Comparison of ENCODE assay signal across 13 mouse cellular contexts in genomic region chr19:53564174-53564573, GRCm38 (mm10). TPM values are rescaled to one million over a fixed set of nuclear protein-coding genes. Genes with fewer than 3 reads are reported as not detected.
DNase-seq lines count a peak whose midpoint lies in the region; ATAC-seq and TF ChIP-seq lines count a peak whose summit lies in the region.
"Had no signal": no experiment of that assay in that cellular context is flagged by ENCODE, and none has a peak within 500 bp of the region (broad histone marks: within the 10 kb centered on the region; RNA-seq: fewer than 3 reads in every experiment).

No protein-coding gene starts in this region.

- TF ChIP-seq EP300 in lung, postnatal 0 days (IDR thresholded peaks at IDR 0.05), result no peak

- H3K4me3 ChIP-seq in lung, postnatal 0 days (ENCODE audit: low read depth, low read length), result no peak overlapping the region
- H3K4me3 ChIP-seq: midbrain, embryonic 13.5 days; neural tube, embryonic 13.5 days had no signal

- no peaks in the 10 kb centered on the region for H3K4me1 ChIP-seq in lung, postnatal 0 days (ENCODE audit: insufficient read depth, low read depth, low read length)

- intact Hi-C loops in heart, postnatal 25 days (cut with DNase I), result no loop called here
- intact Hi-C loops in left cerebral cortex, postnatal 36 days (cut with DNase I), result no loop called here

- 25% methylated on average over 4 of the region's 4 CpGs for WGBS in lung, postnatal 0 days

- ATAC-seq in lung, postnatal 0 days, result no peak
- ATAC-seq: activated CD4-positive, CD25-positive, alpha-beta regulatory T cell, adult 4 months; midbrain, embryonic 13.5 days had no signal

- no peaks in the 10 kb centered on the region for H3K27me3 ChIP-seq in lung, postnatal 0 days (replicated peaks; ENCODE audit: insufficient read depth, low read length)
- H3K27me3 ChIP-seq: midbrain, embryonic 13.5 days; neural tube, embryonic 13.5 days had no signal

- no peak overlapping the region for H3K9ac ChIP-seq in lung, postnatal 0 days (replicated peaks; ENCODE audit: low read depth)
- H3K9ac ChIP-seq: midbrain, embryonic 13.5 days; neural tube, embryonic 13.5 days had no signal

- no peaks in the 10 kb centered on the region for H3K36me3 ChIP-seq in lung, postnatal 0 days (ENCODE audit: insufficient read depth, low read length)
- H3K36me3 ChIP-seq: midbrain, embryonic 13.5 days; neural tube, embryonic 13.5 days had no signal

- H3K27ac ChIP-seq in lung, postnatal 0 days (ENCODE audit: low read length), result no peak overlapping the region
- H3K27ac ChIP-seq: midbrain, embryonic 13.5 days; neural tube, embryonic 13.5 days had no signal

- H3K4me2 ChIP-seq in lung, postnatal 0 days (replicated peaks; ENCODE audit: low read depth, low read length), result no peak overlapping the region
- H3K4me2 ChIP-seq: midbrain, embryonic 13.5 days; neural tube, embryonic 13.5 days had no signal

- peak; percentile 78 for DNase-seq in heart, adult 11 months
- DNase-seq in heart, postnatal 25 days (ENCODE audit: low spot score), result no peak
- DNase-seq in lung, postnatal 0 days (ENCODE audit: low spot score), result peak; percentile 16
- no peak for DNase-seq in lung, postnatal 36 days
- DNase-seq in kidney, postnatal 36 days, result peak; percentile 65 to 78
- DNase-seq in left cerebral cortex, postnatal 36 days (ENCODE audit: low spot score in 2 of 2), result no peak
- DNase-seq in c-Kit-positive CD71-positive TER-119-positive erythroid progenitor cells, embryonic 14.5 days (ENCODE audit: low spot score), result no peak
- DNase-seq: heart, postnatal 14 days; lung, postnatal 10 days; thymus, adult 18-20 months had no signal

- TF ChIP-seq CTCF in lung, postnatal 0 days (IDR thresholded peaks at IDR 0.05), result no peak

- no peaks in the 10 kb centered on the region; the same call in 1 of the 2 replicates for H3K9me3 ChIP-seq in lung, postnatal 0 days (ENCODE audit: low read length)
- H3K9me3 ChIP-seq: midbrain, embryonic 13.5 days; neural tube, embryonic 13.5 days had no signal

RNA-seq across cellular contexts. Expression of gene Nutf2-ps1, which starts 24.7 kb away (rescaled TPM):
- 10 to 100 TPM; 83.1 to 93.2 TPM for total RNA-seq in heart, postnatal 25 days (2021)
- polyA plus RNA-seq in lung, postnatal 0 days (2015; fragmentation: Nextera tagmentation; extraction: Ambion mirVana), result 121 and 134 TPM in 2 replicates
- total RNA-seq in left cerebral cortex, postnatal 36 days (2021), result 10 to 100 TPM; 38.8 to 46.6 TPM

RNA-seq across cellular contexts. Expression of gene Dusp5, which starts 35.3 kb away (rescaled TPM):
- total RNA-seq in heart, postnatal 25 days (2021), result 1 to 10 TPM; 6.2 to 7.6 TPM
- 10.6 and 10.9 TPM in 2 replicates for polyA plus RNA-seq in lung, postnatal 0 days (2015; fragmentation: Nextera tagmentation; extraction: Ambion mirVana)
- total RNA-seq in left cerebral cortex, postnatal 36 days (2021), result 10 to 100 TPM in 1 of 2 experiments, 1 to 10 TPM in 1; 7.7 to 13.0 TPM

RNA-seq across cellular contexts. Expression of gene Smc3, which starts 36.0 kb away (rescaled TPM):
- total RNA-seq in heart, postnatal 25 days (2021), result 10 to 100 TPM; 22.4 to 23.6 TPM
- polyA plus RNA-seq in lung, postnatal 0 days (2015; fragmentation: Nextera tagmentation; extraction: Ambion mirVana), result 32.8 and 34.8 TPM in 2 replicates
- total RNA-seq in left cerebral cortex, postnatal 36 days (2021), result 10 to 100 TPM; 32.5 to 40.1 TPM

Comparison
In these comparisons a context has a peak if more than half of its experiments do, and no peak if none do; other contexts are left out.
1. DNase-seq: peak in heart, adult 11 months (single experiment), lung, postnatal 0 days (single experiment) and kidney, postnatal 36 days (2 of 2); none in heart, postnatal 25 days (single experiment), lung, postnatal 36 days (single experiment), left cerebral cortex, postnatal 36 days (0 of 2) and c-Kit-positive CD71-positive TER-119-positive erythroid progenitor cells, embryonic 14.5 days (single experiment).